ENCODE assay signal across 8 mouse cellular contexts in genomic region chr11:116580031-116580652, GRCm38 (mm10). TPM values are rescaled to one million over a fixed set of nuclear protein-coding genes. Genes with fewer than 3 reads are reported as not detected.
A peak's percentile ranks its signal among the peaks of the same experiment; 100 is the strongest.
DNase-seq lines count a peak whose midpoint lies in the region; ATAC-seq and TF ChIP-seq lines count a peak whose summit lies in the region.

No protein-coding gene starts in this region.

- no peaks in the 10 kb centered on the region for H3K36me3 ChIP-seq in spleen, adult 2 months (ENCODE audit: control insufficient read depth, insufficient read depth, low read length)
- H3K36me3 ChIP-seq in embryonic facial prominence, embryonic 13.5 days, result no peaks in the 10 kb centered on the region
- no peaks in the 10 kb centered on the region for H3K36me3 ChIP-seq in limb, embryonic 12.5 days
- H3K36me3 ChIP-seq in stomach, embryonic 14.5 days (ENCODE audit: control insufficient read depth, insufficient read depth, low read length), result no peaks in the 10 kb centered on the region

- TF ChIP-seq CTCF in spleen, adult 2 months (IDR thresholded peaks at IDR 0.05; ENCODE audit: extremely low read depth, insufficient read depth, insufficient read length, insufficient replicate concordance), result no peak

- no peaks in the 10 kb centered on the region for H3K27me3 ChIP-seq in spleen, adult 2 months (ENCODE audit: control insufficient read depth, insufficient read depth, low read length)
- no peaks in the 10 kb centered on the region for H3K27me3 ChIP-seq in embryonic facial prominence, embryonic 13.5 days
- no peaks in the 10 kb centered on the region for H3K27me3 ChIP-seq in limb, embryonic 12.5 days
- H3K27me3 ChIP-seq in stomach, embryonic 14.5 days (ENCODE audit: control insufficient read depth, insufficient read depth, low read length), result no peaks in the 10 kb centered on the region

- peak overlapping the region; percentile 99 for H3K4me3 ChIP-seq in spleen, adult 2 months (ENCODE audit: extremely low read depth, insufficient read depth, insufficient read length)
- H3K4me3 ChIP-seq in embryonic facial prominence, embryonic 13.5 days, result peak overlapping the region; percentile 95
- peak overlapping the region; percentile 98 for H3K4me3 ChIP-seq in limb, embryonic 12.5 days (replicated peaks)
- peak overlapping the region; percentile 95 for H3K4me3 ChIP-seq in stomach, embryonic 14.5 days (ENCODE audit: low read depth, low read length)

- no peak for ATAC-seq in embryonic facial prominence, embryonic 13.5 days (ENCODE audit: insufficient number of reproducible peaks, insufficient read depth, low FRiP score, low TSS enrichment, low read depth)
- no peak for ATAC-seq in limb, embryonic 12.5 days (ENCODE audit: insufficient number of reproducible peaks, insufficient read depth, low FRiP score, low TSS enrichment, low read depth)
- no peak for ATAC-seq in stomach, embryonic 14.5 days (ENCODE audit: insufficient number of reproducible peaks, insufficient read depth, low FRiP score, low read depth)

- WGBS in spleen, adult 2 months, result 30% methylated on average over 10 of the region's 10 CpGs
- WGBS in embryonic facial prominence, embryonic 13.5 days, result 20% methylated on average over 10 of the region's 10 CpGs
- 21% methylated on average over 10 of the region's 10 CpGs for WGBS in limb, embryonic 12.5 days
- WGBS in stomach, embryonic 14.5 days, result 28% methylated on average over 10 of the region's 10 CpGs

- no peak for TF ChIP-seq POLR2A in spleen, adult 2 months (IDR thresholded peaks at IDR 0.05; ENCODE audit: low read depth, low read length)

- no peak for DNase-seq in spleen, adult 2 months (ENCODE audit: low read depth in 1 of 2, low spot score in 2 of 2)
- DNase-seq in spleen, postnatal 14 days (ENCODE audit: low spot score in 2 of 2), result no peak
- no peak for DNase-seq in right cerebral cortex, postnatal 4 days
- DNase-seq in T-cell, adult 2 months (ENCODE audit: low spot score), result no peak
- no peak for DNase-seq in thymus, postnatal 10 days (ENCODE audit: low spot score in 2 of 2)

- peaks cover 6% of the 10 kb centered on the region; the same call in 1 of the 2 replicates for H3K4me1 ChIP-seq in spleen, adult 2 months (ENCODE audit: control insufficient read depth, insufficient read depth, insufficient read length)
- H3K4me1 ChIP-seq in embryonic facial prominence, embryonic 13.5 days, result peaks cover 44% of the 10 kb centered on the region
- H3K4me1 ChIP-seq in limb, embryonic 12.5 days (replicated peaks), result peaks cover 39% of the 10 kb centered on the region
- peaks cover 8% of the 10 kb centered on the region; the same call in 1 of the 2 replicates for H3K4me1 ChIP-seq in stomach, embryonic 14.5 days (ENCODE audit: control insufficient read depth, insufficient read depth, low read length)

- peak overlapping the region; percentile 86 for H3K4me2 ChIP-seq in embryonic facial prominence, embryonic 13.5 days
- peak overlapping the region; percentile 84 for H3K4me2 ChIP-seq in limb, embryonic 12.5 days
- H3K4me2 ChIP-seq in stomach, embryonic 14.5 days (replicated peaks; ENCODE audit: low read depth, low read length), result peak overlapping the region; percentile 90

- H3K9me3 ChIP-seq in embryonic facial prominence, embryonic 13.5 days, result no peaks in the 10 kb centered on the region
- no peaks in the 10 kb centered on the region for H3K9me3 ChIP-seq in limb, embryonic 12.5 days
- no peaks in the 10 kb centered on the region for H3K9me3 ChIP-seq in stomach, embryonic 14.5 days (ENCODE audit: control insufficient read depth, low read depth, low read length)

- peak overlapping the region; percentile 93 for H3K9ac ChIP-seq in embryonic facial prominence, embryonic 13.5 days
- H3K9ac ChIP-seq in limb, embryonic 12.5 days (replicated peaks), result peak overlapping the region; percentile 90
- peak overlapping the region; percentile 87; the same call in 1 of the 2 replicates for H3K9ac ChIP-seq in stomach, embryonic 14.5 days (replicated peaks; ENCODE audit: low read depth, low read length)

- no peak overlapping the region for H3K27ac ChIP-seq in spleen, adult 2 months (ENCODE audit: insufficient read depth, low read length)
- peak overlapping the region; percentile 74 for H3K27ac ChIP-seq in embryonic facial prominence, embryonic 13.5 days
- H3K27ac ChIP-seq in limb, embryonic 12.5 days, result peak overlapping the region; percentile 90; the same call in 1 of the 2 replicates
- no peak overlapping the region for H3K27ac ChIP-seq in stomach, embryonic 14.5 days (ENCODE audit: low read length)

RNA-seq across cellular contexts. Expression of gene Ube2o, which starts 1.1 kb away (rescaled TPM):
- polyA plus RNA-seq in spleen, adult 2 months (2012; rRNA removed), result 42.3 and 77.3 TPM in 2 replicates
- 9.7 and 11.5 TPM in 2 replicates for polyA plus RNA-seq in embryonic facial prominence, embryonic 13.5 days (2015; fragmentation: Nextera tagmentation; extraction: Ambion mirVana)
- 14.8 and 21.7 TPM in 2 replicates for polyA plus RNA-seq in limb, embryonic 12.5 days (2016; fragmentation: Nextera tagmentation; extraction: Ambion mirVana)
- 10.1 and 11.4 TPM in 2 replicates for polyA plus RNA-seq in stomach, embryonic 14.5 days (2014; fragmentation: Nextera tagmentation; extraction: Ambion mirVana)

RNA-seq across cellular contexts. Expression of gene Aanat, which starts 6.1 kb away (rescaled TPM):
- polyA plus RNA-seq in spleen, adult 2 months (2012; rRNA removed), result not detected in 2 replicates
- polyA plus RNA-seq in embryonic facial prominence, embryonic 13.5 days (2015; fragmentation: Nextera tagmentation; extraction: Ambion mirVana), result not detected in 2 replicates
- polyA plus RNA-seq in limb, embryonic 12.5 days (2016; fragmentation: Nextera tagmentation; extraction: Ambion mirVana), result not detected in 2 replicates
- not detected in 2 replicates for polyA plus RNA-seq in stomach, embryonic 14.5 days (2014; fragmentation: Nextera tagmentation; extraction: Ambion mirVana)

RNA-seq across cellular contexts. Expression of gene Rhbdf2, which starts 46.7 kb away (rescaled TPM):
- 84.5 and 91.2 TPM in 2 replicates for polyA plus RNA-seq in spleen, adult 2 months (2012; rRNA removed)
- polyA plus RNA-seq in embryonic facial prominence, embryonic 13.5 days (2015; fragmentation: Nextera tagmentation; extraction: Ambion mirVana), result 4.2 and 4.3 TPM in 2 replicates
- polyA plus RNA-seq in limb, embryonic 12.5 days (2016; fragmentation: Nextera tagmentation; extraction: Ambion mirVana), result 4.1 and 5.1 TPM in 2 replicates
- 4.5 and 6.2 TPM in 2 replicates for polyA plus RNA-seq in stomach, embryonic 14.5 days (2014; fragmentation: Nextera tagmentation; extraction: Ambion mirVana)

RNA-seq across cellular contexts. Expression of gene Sphk1, which starts 49.4 kb away (rescaled TPM):
- polyA plus RNA-seq in spleen, adult 2 months (2012; rRNA removed), result 15.5 and 21.4 TPM in 2 replicates
- 5.0 and 6.1 TPM in 2 replicates for polyA plus RNA-seq in embryonic facial prominence, embryonic 13.5 days (2015; fragmentation: Nextera tagmentation; extraction: Ambion mirVana)
- 1.4 and 1.8 TPM in 2 replicates for polyA plus RNA-seq in limb, embryonic 12.5 days (2016; fragmentation: Nextera tagmentation; extraction: Ambion mirVana)
- polyA plus RNA-seq in stomach, embryonic 14.5 days (2014; fragmentation: Nextera tagmentation; extraction: Ambion mirVana), result 11.5 and 13.0 TPM in 2 replicates

Comparison
In these comparisons a context has a peak if more than half of its experiments do, and no peak if none do; other contexts are left out.
1. H3K27ac ChIP-seq: peak in embryonic facial prominence, embryonic 13.5 days (single experiment) and limb, embryonic 12.5 days (single experiment); none in spleen, adult 2 months (single experiment) and stomach, embryonic 14.5 days (single experiment).
2. RNA of gene Rhbdf2, which starts 46.7 kb away (polyA plus RNA-seq): 84.5 to 91.2 TPM in spleen, adult 2 months; 4.5 to 6.2 TPM in stomach, embryonic 14.5 days, 4.2 to 4.3 TPM in embryonic facial prominence, embryonic 13.5 days and 4.1 to 5.1 TPM in limb, embryonic 12.5 days; every median in the first group is over 10 times any median in the second.
3. Peak in every context shown above with its lines, with median percentiles within 50 percentile points of each other: H3K4me3 ChIP-seq, H3K4me2 ChIP-seq and H3K9ac ChIP-seq.